Mouse (Mus musculus) MEL (cell line): ENCODE data around the gene Oas3. TPM values are rescaled to one million over a fixed set of nuclear protein-coding genes. Genes with fewer than 3 reads are reported as not detected.

Experiments used
- DNase-seq: peaks from one replicate; pipeline ENCODE4 v3.0.0; 2011; ENCODE audit warnings: low read depth, low spot score
- H3K27ac ChIP-seq: 2 replicates; pipeline ENCODE4 v1.5.1; 2012; ENCODE audit warnings: low read depth, mild to moderate bottlenecking, control low read depth, low read length, moderate library complexity; ENCODE audit not compliant: control insufficient read depth
- H3K27me3 ChIP-seq, 2 experiments: fragments of 150-350 bp in 1 of 2; sonication (generic) in 1 of 2; 2 replicates each; pipeline ENCODE4 v1.6.1; 2012; ENCODE audit warnings: low read length in 2 of 2, mild to moderate bottlenecking in 2 of 2, improper control_type of control experiment in 1 of 2, moderate library complexity in 1 of 2; ENCODE audit not compliant: insufficient read depth in 2 of 2, control insufficient read depth in 1 of 2
- H3K36me3 ChIP-seq, 2 experiments: 2 replicates each; pipeline ENCODE4 v1.6.1; 2012 to 2014; ENCODE audit warnings: low read length in 2 of 2, improper control_type of control experiment in 1 of 2, inconsistent platforms in 1 of 2, mild to moderate bottlenecking in 1 of 2; ENCODE audit not compliant: insufficient read depth in 2 of 2, control insufficient read depth in 1 of 2
- H3K4me1 ChIP-seq, 2 experiments: fragments of 150-350 bp in 1 of 2; sonication (generic) in 1 of 2; 2 replicates each; pipeline ENCODE4 v1.6.1; 2012; ENCODE audit warnings: low read length in 2 of 2, improper control_type of control experiment in 1 of 2, mild to moderate bottlenecking in 1 of 2; ENCODE audit not compliant: insufficient read depth in 2 of 2, control insufficient read depth in 1 of 2
- H3K4me3 ChIP-seq, 2 experiments: fragments of 150-350 bp in 1 of 2; sonication (generic) in 1 of 2; 2 replicates each; pipeline ENCODE4 v1.5.1; 2012; ENCODE audit warnings: low read depth in 2 of 2, low read length in 2 of 2, mild to moderate bottlenecking in 2 of 2, moderate library complexity in 2 of 2, control low read depth in 1 of 2, improper control_type of control experiment in 1 of 2; ENCODE audit not compliant: control insufficient read depth in 1 of 2, insufficient read depth in 1 of 2
- H3K79me2 ChIP-seq: 2 replicates; pipeline ENCODE4 v1.6.1; 2012; ENCODE audit warnings: mild to moderate bottlenecking, low read length, moderate library complexity; ENCODE audit not compliant: control insufficient read depth, poor library complexity, insufficient read depth
- H3K9ac ChIP-seq: 2 replicates; pipeline ENCODE4 v1.6.1; 2012; ENCODE audit warnings: low read depth, mild to moderate bottlenecking, control low read depth, low read length, moderate library complexity; ENCODE audit not compliant: control insufficient read depth, poor library complexity, severe bottlenecking
- H3K9me3 ChIP-seq: fragments of 150-350 bp; sonication (generic); replicated peaks from 2 replicates; pipeline ENCODE4 v1.6.1; 2012; ENCODE audit warnings: mild to moderate bottlenecking, low read length, improper control_type of control experiment, moderate library complexity; ENCODE audit not compliant: insufficient read depth
- BHLHE40 ChIP-seq: IDR thresholded peaks from 2 replicates; pipeline ENCODE4 v1.6.1; 2012; ENCODE audit warnings: low read depth, mild to moderate bottlenecking, inconsistent platforms, low read length, improper control_type of control experiment, borderline replicate concordance
- CHD1 ChIP-seq: IDR thresholded peaks from 2 replicates; pipeline ENCODE4 v1.6.1; 2012; ENCODE audit warnings: low read depth, mild to moderate bottlenecking, inconsistent platforms, low read length, improper control_type of control experiment
- E2F4 ChIP-seq: IDR thresholded peaks from 2 replicates; pipeline ENCODE4 v1.6.1; 2011; ENCODE audit warnings: low read depth, low read length, improper control_type of control experiment, borderline replicate concordance
- EP300 ChIP-seq, 2 experiments: IDR thresholded peaks; 2 replicates each; pipeline ENCODE4 v1.6.1; 2011; ENCODE audit warnings: improper control_type of control experiment in 2 of 2, low read length in 2 of 2, low read depth in 1 of 2, mild to moderate bottlenecking in 1 of 2
- GABPA ChIP-seq: IDR thresholded peaks from 2 replicates; pipeline ENCODE4 v1.6.1; 2012; ENCODE audit warnings: low read depth, mild to moderate bottlenecking, inconsistent platforms, low read length, improper control_type of control experiment, moderate library complexity
- JUND ChIP-seq: IDR thresholded peaks from 2 replicates; pipeline ENCODE4 v1.6.1; 2011; ENCODE audit warnings: low read depth, mild to moderate bottlenecking, improper control_type of control experiment, low read length
- KAT2A ChIP-seq: conservative IDR thresholded peaks from 2 replicates; pipeline ENCODE4 v1.6.1; 2012; ENCODE audit warnings: low read depth, low read length, improper control_type of control experiment, inconsistent platforms
- MEF2A ChIP-seq: IDR thresholded peaks from 2 replicates; pipeline ENCODE4 v1.6.1; 2014; ENCODE audit warnings: low read depth, mild to moderate bottlenecking, inconsistent platforms, low read length, improper control_type of control experiment; ENCODE audit not compliant: poor library complexity, insufficient replicate concordance, severe bottlenecking; ENCODE audit errors: extremely low read depth
- MXI1 ChIP-seq: IDR thresholded peaks from 2 replicates; pipeline ENCODE4 v1.6.1; 2011; ENCODE audit warnings: mild to moderate bottlenecking, low read depth, low read length, improper control_type of control experiment
- MYB ChIP-seq: IDR thresholded peaks from 2 replicates; pipeline ENCODE4 v1.6.1; 2011; ENCODE audit warnings: mild to moderate bottlenecking, low read depth, low read length, improper control_type of control experiment
- NELFE ChIP-seq: IDR thresholded peaks from 2 replicates; pipeline ENCODE4 v1.6.1; 2011; ENCODE audit warnings: low read depth, low read length, improper control_type of control experiment
- POLR2AphosphoS5 ChIP-seq: IDR thresholded peaks from 2 replicates; pipeline ENCODE4 v1.6.1; 2012; ENCODE audit warnings: low read depth, borderline replicate concordance, mild to moderate bottlenecking, inconsistent platforms, low read length, moderate library complexity, mixed read lengths
- RAD21 ChIP-seq: IDR thresholded peaks from 2 replicates; pipeline ENCODE4 v1.6.1; 2011; ENCODE audit warnings: mild to moderate bottlenecking, low read depth, low read length, improper control_type of control experiment
- SMC3 ChIP-seq: IDR thresholded peaks from 2 replicates; pipeline ENCODE4 v1.6.1; 2011; ENCODE audit warnings: low read depth, low read length, improper control_type of control experiment
- TAL1 ChIP-seq: IDR thresholded peaks from 2 replicates; pipeline ENCODE4 v1.6.1; 2012; ENCODE audit warnings: mild to moderate bottlenecking, inconsistent platforms, low read length, moderate library complexity, mixed read lengths
- TBP ChIP-seq: IDR thresholded peaks from 2 replicates; pipeline ENCODE4 v1.8.0; 2011; ENCODE audit warnings: low read depth, low read length, improper control_type of control experiment
- TCF12 ChIP-seq: IDR thresholded peaks from 2 replicates; pipeline ENCODE4 v1.6.1; 2014; ENCODE audit warnings: low read depth, mild to moderate bottlenecking, inconsistent platforms, low read length, improper control_type of control experiment, moderate library complexity
- ZC3H11A ChIP-seq: IDR thresholded peaks from 2 replicates; pipeline ENCODE4 v1.6.1; 2012; ENCODE audit warnings: low read depth, mild to moderate bottlenecking, inconsistent platforms, low read length, improper control_type of control experiment
- ZMIZ1 ChIP-seq: IDR thresholded peaks from 2 replicates; pipeline ENCODE4 v1.6.1; 2012; ENCODE audit warnings: low read depth, mild to moderate bottlenecking, inconsistent platforms, low read length, improper control_type of control experiment, moderate library complexity
- polyA plus RNA-seq, 2 experiments: library from polyadenylated mRNA; stranded (reverse) in 1 of 2; unstranded in 1 of 2; fragments of >175 nt in 1 of 2; fragments of >200 nt in 1 of 2; gene quantifications; 2 replicates each; pipeline versions ENCODE4 v1.2.1 to v1.2.4; 2012; ENCODE audit warnings: low replicate concordance in 2 of 2, low read depth in 1 of 2; ENCODE audit not compliant: insufficient read length in 2 of 2, insufficient read depth in 1 of 2, missing spikeins in 1 of 2
- total RNA-seq: library from RNA; depleted of rRNA; stranded (reverse); fragments of 300-350 nt; gene quantifications from 2 replicates; pipeline ENCODE4 v1.2.3, GENCODE M21; 2012

Gene Oas3
- total and polyA plus RNA-seq, 3 experiments, result 1.9 to 4.0 TPM; not detected in 1

GRCm38 (mm10) chr5:120775287-120775985 is 2.0 kb downstream of the Oas3 start (continued):
- TF ChIP-seq SMC3, result no peak
- TF ChIP-seq NELFE, result no peak

- no peaks in the 10 kb centered on the region for H3K79me2 ChIP-seq
- no peak overlapping the region for H3K4me3 ChIP-seq
- no peak overlapping the region for H3K9ac ChIP-seq
- H3K4me1 ChIP-seq, result peaks cover 0 to 3% of the 10 kb centered on the region in 2 experiments; a peak in 1 of 4 replicates
- no peak for DNase-seq
- no peak overlapping the region for H3K27ac ChIP-seq
- TF ChIP-seq CHD1 (no peak), E2F4 (no peak), JUND (no peak), TCF12 (peak; percentile 31; the same call in 1 of the 2 replicates), BHLHE40 (no peak), MEF2A (no peak), POLR2AphosphoS5 (no peak), TBP (no peak), KAT2A (no peak), MYB (no peak), ZMIZ1 (no peak), MXI1 (no peak), TAL1 (peak; percentile 62), NELFE (no peak), GABPA (no peak), ZC3H11A (no peak), EP300 (IDR thresholded peaks at IDR 0.05; ENCODE audit: low read depth in 1 of 2, low read length in 2 of 2) (no peak), RAD21 (no peak)
- H3K27me3 ChIP-seq, result no peaks in the 10 kb centered on the region
- no peaks in the 10 kb centered on the region for H3K9me3 ChIP-seq
- no peaks in the 10 kb centered on the region for H3K36me3 ChIP-seq
Observed at GRCm38 (mm10) chr5:120769396-120769795, 8.1 kb downstream of the Oas3 start.
